Mouse (Mus musculus): ENCODE measurements around the gene Tecta.

GRCm38 (mm10) chr9:42301082-42301633 is 98.6 kb downstream of the Tecta start:
- TF ChIP-seq EP300 (IDR thresholded peaks at IDR 0.05; ENCODE audit: insufficient read depth, low read depth, low read length) = no peak
- no peak for TF ChIP-seq POLR2A (IDR thresholded peaks at IDR 0.05; ENCODE audit: insufficient read depth, low read length)
